Mouse (Mus musculus) heart, embryonic 14.5 days (tissue): Measurements from ENCODE around the gene Cyp4a30b. TPM values are rescaled to one million over a fixed set of nuclear protein-coding genes. Genes with fewer than 3 reads are reported as not detected.
"Not testable (repeated sequence)": the region's sequence is repeated elsewhere in the genome, so short reads cannot be mapped to it uniquely, and the experiment has no call there.

Source experiments
- ATAC-seq: fragments of 200-750 bp; cut with Nextera tagmentation; 2 replicates; pipeline ENCODE4 v1.8.0; 2017; ENCODE audit warnings: low read depth, moderate TSS enrichment; ENCODE audit not compliant: insufficient number of reproducible peaks, insufficient read depth, low FRiP score
- H3K27ac ChIP-seq, 2 experiments: fragments of 200-500 bp in 1 of 2; fragments of 300-500 bp in 1 of 2; sonication (generic) in 1 of 2; replicated peaks in 1 of 2; 2 replicates each; pipeline ENCODE4 v1.5.1; 2012 to 2014; ENCODE audit warnings: low read depth in 2 of 2, low read length in 2 of 2, control low read depth in 1 of 2, mild to moderate bottlenecking in 1 of 2, mixed read lengths in 1 of 2; ENCODE audit not compliant: control insufficient read depth in 1 of 2, insufficient read depth in 1 of 2
- H3K27me3 ChIP-seq: fragments of 300-500 bp; sonication (generic); 2 replicates; pipeline ENCODE4 v1.6.1; 2014; ENCODE audit warnings: mild to moderate bottlenecking, low read length, control low read depth; ENCODE audit not compliant: control insufficient read depth, insufficient read depth
- H3K36me3 ChIP-seq: fragments of 300-500 bp; sonication (generic); 2 replicates; pipeline ENCODE4 v1.6.1; 2014; ENCODE audit warnings: mild to moderate bottlenecking, control low read depth, low read length, mixed read lengths; ENCODE audit not compliant: control insufficient read depth, insufficient read depth
- H3K4me1 ChIP-seq, 2 experiments: fragments of 200-500 bp in 1 of 2; fragments of 300-500 bp in 1 of 2; sonication (generic) in 1 of 2; 2 replicates each; pipeline ENCODE4 v1.6.1; 2012 to 2014; ENCODE audit warnings: low read length in 2 of 2, control low read depth in 1 of 2, mixed read lengths in 1 of 2; ENCODE audit not compliant: control insufficient read depth in 2 of 2, insufficient read depth in 2 of 2
- H3K4me2 ChIP-seq: fragments of 300-500 bp; sonication (generic); 2 replicates; pipeline ENCODE4 v1.6.1; 2014; ENCODE audit warnings: mild to moderate bottlenecking, low read length
- H3K4me3 ChIP-seq, 2 experiments: fragments of 200-500 bp in 1 of 2; fragments of 300-500 bp in 1 of 2; sonication (generic) in 1 of 2; 2 replicates each; pipeline ENCODE4 v1.5.1; 2012 to 2014; ENCODE audit warnings: low read length in 2 of 2, mild to moderate bottlenecking in 2 of 2, control low read depth in 1 of 2, low read depth in 1 of 2, moderate library complexity in 1 of 2; ENCODE audit not compliant: control insufficient read depth in 1 of 2, insufficient read depth in 1 of 2
- H3K9ac ChIP-seq: fragments of 300-500 bp; sonication (generic); 2 replicates; pipeline ENCODE4 v1.6.1; 2014; ENCODE audit warnings: mild to moderate bottlenecking, low read length
- H3K9me3 ChIP-seq: fragments of 300-500 bp; sonication (generic); 2 replicates; pipeline ENCODE4 v1.6.1; 2016; ENCODE audit warnings: low read length, control low read depth; ENCODE audit not compliant: control insufficient read depth
- WGBS: fragments of 180-500 bp; shearing (Covaris S2); extraction: QIAGEN DNeasy Blood & Tissue Kit; methylation state at CpG from one replicate; pipeline ENCODE4 v1.1.7; 2014; 5-methylcytosine and 5-hydroxymethylcytosine counted together
- polyA plus RNA-seq: library from polyadenylated mRNA; unstranded; fragments of >200 nt; fragmentation: Nextera tagmentation; extraction: Ambion mirVana; gene quantifications from 2 replicates; pipeline ENCODE4 v1.2.1, GENCODE M21; 2014

Cyp4a30b gene
- not detected in 2 replicates for polyA plus RNA-seq

- H3K9me3 ChIP-seq: 0 out of 2 replicates have a peak, but pooled peaks cover 4% of the 10 kb centered on the region
- no peak within 1 kb of the TSS for H3K4me2 ChIP-seq
- ATAC-seq: no peak
- WGBS: 74% methylated on average over 3 of the region's 3 CpGs
- H3K4me1 ChIP-seq: no peaks in the 10 kb centered on the region
- no peaks in the 10 kb centered on the region for H3K27me3 ChIP-seq
- H3K9ac ChIP-seq: no peak within 1 kb of the TSS
- no peaks in the 10 kb centered on the region for H3K36me3 ChIP-seq
- H3K4me3 ChIP-seq: no peak within 1 kb of the TSS
- H3K27ac ChIP-seq: no peak within 1 kb of the TSS
Measured at GRCm38 (mm10) chr4:115452304-115452703, at the start of gene Cyp4a30b. Gene Cyp4a30b (plus strand): TSS chr4:115452604.

GRCm38 (mm10) chr4:115411324-115411723, 41.1 kb upstream of the Cyp4a30b start, which contains the start of gene Cyp4a12b:
Gene Cyp4a12b (plus strand): TSS chr4:115411624.
- not testable (repeated sequence) for H3K4me2 ChIP-seq, H3K36me3 ChIP-seq, H3K9ac ChIP-seq, H3K27ac ChIP-seq, H3K27me3 ChIP-seq, H3K9me3 ChIP-seq, ATAC-seq, H3K4me3 ChIP-seq, H3K4me1 ChIP-seq

- Histone ChIP-seq H3K36me3 (no peaks in the 10 kb centered on the region), H3K4me1 (no peaks in the 10 kb centered on the region), H3K4me2 (no peak overlapping the region), H3K9ac (no peak overlapping the region), H3K4me3 (no peak overlapping the region), H3K27ac (no peak overlapping the region), H3K27me3 (no peaks in the 10 kb centered on the region), H3K9me3 (no peaks in the 10 kb centered on the region)
- no peak for ATAC-seq
- 58% methylated on average over 3 of the region's 3 CpGs for WGBS
Measured at GRCm38 (mm10) chr4:115450577-115451137, 1.7 kb upstream of the Cyp4a30b start.

GRCm38 (mm10) chr4:115473585-115473984, 21.2 kb downstream of the Cyp4a30b start:
- WGBS: 77% methylated on average over 3 of the region's 3 CpGs
- not testable (repeated sequence) for H3K27ac ChIP-seq

GRCm38 (mm10) chr4:115476051-115476450, 23.6 kb downstream of the Cyp4a30b start:
- not testable (repeated sequence) for H3K36me3 ChIP-seq, H3K4me1 ChIP-seq, H3K4me3 ChIP-seq, H3K9ac ChIP-seq, H3K27ac ChIP-seq, ATAC-seq, H3K4me2 ChIP-seq, H3K9me3 ChIP-seq, H3K27me3 ChIP-seq

More at GRCm38 (mm10) chr4:115473585-115473984, 21.2 kb downstream of the Cyp4a30b start:
- ATAC-seq, H3K9ac ChIP-seq, H3K36me3 ChIP-seq, H3K9me3 ChIP-seq, H3K4me1 ChIP-seq, H3K4me2 ChIP-seq, H3K27me3 ChIP-seq, H3K4me3 ChIP-seq: not testable (repeated sequence)

GRCm38 (mm10) chr4:115481006-115481652, 28.7 kb downstream of the Cyp4a30b start:
- Histone ChIP-seq H3K36me3 (no peaks in the 10 kb centered on the region), H3K9ac (no peak overlapping the region), H3K4me3 (no peak overlapping the region), H3K27me3 (no peaks in the 10 kb centered on the region), H3K4me2 (no peak overlapping the region), H3K27ac (no peak overlapping the region), H3K4me1 (no peaks in the 10 kb centered on the region), H3K9me3 (no peaks in the 10 kb centered on the region)
- WGBS: 48% methylated on average over 6 of the region's 6 CpGs
- no peak for ATAC-seq

GRCm38 (mm10) chr4:115496001-115496400, 43.6 kb downstream of the Cyp4a30b start, which contains the start of gene Cyp4a14:
Gene Cyp4a14 (minus strand): TSS chr4:115496142.
- H3K36me3 ChIP-seq: no peaks in the 10 kb centered on the region
- H3K4me3 ChIP-seq: no peak within 1 kb of the TSS
- no peaks in the 10 kb centered on the region for H3K27me3 ChIP-seq
- 85% methylated on average over 1 of the region's 1 CpGs for WGBS
- H3K9ac ChIP-seq: no peak within 1 kb of the TSS
- no peak for ATAC-seq
- H3K9me3 ChIP-seq: no peaks in the 10 kb centered on the region
- H3K4me2 ChIP-seq: no peak within 1 kb of the TSS
- H3K4me1 ChIP-seq: no peaks in the 10 kb centered on the region
- H3K27ac ChIP-seq: no peak within 1 kb of the TSS

- H3K27me3 ChIP-seq: no peaks in the 10 kb centered on the region
- no peaks in the 10 kb centered on the region for H3K4me1 ChIP-seq
- no peak overlapping the region for H3K4me3 ChIP-seq
- WGBS: 73% methylated on average over 3 of the region's 3 CpGs
- no peak overlapping the region for H3K9ac ChIP-seq
- no peak overlapping the region for H3K4me2 ChIP-seq
- H3K27ac ChIP-seq: no peak overlapping the region
- ATAC-seq: no peak
- no peaks in the 10 kb centered on the region for H3K9me3 ChIP-seq
- H3K36me3 ChIP-seq: no peaks in the 10 kb centered on the region
Measured at GRCm38 (mm10) chr4:115497466-115497865, 45.1 kb downstream of the Cyp4a30b start.
